11 mouse cellular contexts compared by ENCODE assay signal in genomic region chr1:121111776-121112344, GRCm38 (mm10).
DNase-seq lines count a peak whose midpoint lies in the region; ATAC-seq and TF ChIP-seq lines count a peak whose summit lies in the region.
"Had no signal": no experiment of that assay in that cellular context is flagged by ENCODE, and none has a peak within 500 bp of the region (broad histone marks: within the 10 kb centered on the region; RNA-seq: fewer than 3 reads in every experiment).

No protein-coding gene starts in this region.

- H3K9me3 ChIP-seq in limb, embryonic 12.5 days = no peaks in the 10 kb centered on the region
- H3K9me3 ChIP-seq in limb, embryonic 10.5 days (replicated peaks) = no peaks in the 10 kb centered on the region
- no peaks in the 10 kb centered on the region for H3K9me3 ChIP-seq in neural tube, embryonic 11.5 days (ENCODE audit: control insufficient read depth, low read length)
- H3K9me3 ChIP-seq: heart, embryonic 15.5 days had no signal

- TF ChIP-seq CTCF in brain, embryonic 14.5 days (IDR thresholded peaks at IDR 0.05; ENCODE audit: borderline replicate concordance, extremely low read depth, insufficient read depth, insufficient read length) = no peak
- TF ChIP-seq CTCF in gastrocnemius, adult 2 months (IDR thresholded peaks at IDR 0.05) = no peak

- no peaks in the 10 kb centered on the region for H3K36me3 ChIP-seq in limb, embryonic 12.5 days
- no peaks in the 10 kb centered on the region for H3K36me3 ChIP-seq in limb, embryonic 10.5 days
- H3K36me3 ChIP-seq in neural tube, embryonic 11.5 days (ENCODE audit: control insufficient read depth, insufficient read depth, low read length) = no peaks in the 10 kb centered on the region
- H3K36me3 ChIP-seq: heart, embryonic 15.5 days had no signal

- H3K27ac ChIP-seq in limb, embryonic 12.5 days = 0 out of 2 replicates have a peak overlapping the region, but pooled peaks have one; percentile 17
- H3K27ac ChIP-seq in limb, embryonic 10.5 days = no peak overlapping the region
- no peak overlapping the region for H3K27ac ChIP-seq in gastrocnemius, adult 2 months
- no peak overlapping the region for H3K27ac ChIP-seq in neural tube, embryonic 11.5 days (ENCODE audit: low read depth, low read length)
- H3K27ac ChIP-seq: heart, embryonic 15.5 days had no signal

- H3K4me3 ChIP-seq in limb, embryonic 12.5 days (replicated peaks) = no peak overlapping the region
- no peak overlapping the region for H3K4me3 ChIP-seq in limb, embryonic 10.5 days
- no peak overlapping the region for H3K4me3 ChIP-seq in gastrocnemius, adult 2 months
- no peak overlapping the region for H3K4me3 ChIP-seq in neural tube, embryonic 11.5 days (ENCODE audit: low read depth, low read length)
- H3K4me3 ChIP-seq: heart, embryonic 15.5 days had no signal

- no peak overlapping the region for H3K9ac ChIP-seq in limb, embryonic 12.5 days (replicated peaks)
- no peak overlapping the region for H3K9ac ChIP-seq in neural tube, embryonic 11.5 days (ENCODE audit: low read length)
- H3K9ac ChIP-seq: heart, embryonic 15.5 days had no signal

- H3K4me2 ChIP-seq in limb, embryonic 12.5 days = no peak overlapping the region
- no peak overlapping the region for H3K4me2 ChIP-seq in neural tube, embryonic 11.5 days (ENCODE audit: low read depth)
- H3K4me2 ChIP-seq: heart, embryonic 15.5 days had no signal

- intact Hi-C loops in gastrocnemius, adult 2 months (cut with DNase I) = no loop called here

- no peaks in the 10 kb centered on the region for H3K4me1 ChIP-seq in limb, embryonic 12.5 days (replicated peaks)
- H3K4me1 ChIP-seq in limb, embryonic 10.5 days = no peaks in the 10 kb centered on the region
- H3K4me1 ChIP-seq in neural tube, embryonic 11.5 days (ENCODE audit: control insufficient read depth, insufficient read depth, low read length) = peaks cover 3% of the 10 kb centered on the region; the same call in 1 of the 2 replicates
- H3K4me1 ChIP-seq: heart, embryonic 15.5 days had no signal

- TF ChIP-seq POLR2A in brain, embryonic 14.5 days (IDR thresholded peaks at IDR 0.05; ENCODE audit: borderline replicate concordance, extremely low read depth, insufficient read depth, insufficient read length, poor library complexity, severe bottlenecking) = no peak

- WGBS in limb, embryonic 12.5 days = 73% methylated on average over 4 of the region's 4 CpGs
- WGBS in limb, embryonic 10.5 days = 76% methylated on average over 4 of the region's 4 CpGs
- 41% methylated on average over 4 of the region's 4 CpGs for WGBS in neural tube, embryonic 11.5 days

- no peak for ATAC-seq in limb, embryonic 12.5 days (ENCODE audit: insufficient number of reproducible peaks, insufficient read depth, low FRiP score, low TSS enrichment, low read depth)
- 0 out of 2 replicates have a peak, but pooled peaks have one; percentile 38 for ATAC-seq in neural tube, embryonic 11.5 days (ENCODE audit: insufficient read depth, low FRiP score, low TSS enrichment)
- ATAC-seq: inflammation-experienced regulatory T-cells, adult 6 months had no signal

- DNase-seq in limb, embryonic 10.5 days (ENCODE audit: low spot score) = no peak
- DNase-seq in brain, embryonic 14.5 days (ENCODE audit: low read depth) = peak; percentile 29
- DNase-seq in gastrocnemius, adult 2 months = peak; percentile 45
- peak; percentile 21 for DNase-seq in neural tube, embryonic 11.5 days (ENCODE audit: low spot score)
- DNase-seq in layer of hippocampus, adult 9-10 months (ENCODE audit: low spot score) = no peak
- no peak for DNase-seq in c-Kit-positive CD71-positive TER-119-positive erythroid progenitor cells, embryonic 14.5 days (ENCODE audit: low spot score)
- DNase-seq: cerebellum, adult 11-12 months; left cerebral cortex, postnatal 4 days had no signal

- H3K27me3 ChIP-seq in limb, embryonic 12.5 days = no peaks in the 10 kb centered on the region; the same call in 1 of the 2 replicates
- peaks cover 6% of the 10 kb centered on the region; the same call in 1 of the 2 replicates for H3K27me3 ChIP-seq in limb, embryonic 10.5 days (ENCODE audit: low read depth, poor library complexity, severe bottlenecking)
- no peaks in the 10 kb centered on the region for H3K27me3 ChIP-seq in neural tube, embryonic 11.5 days (ENCODE audit: control insufficient read depth, insufficient read depth, low read length)
- H3K27me3 ChIP-seq: heart, embryonic 15.5 days had no signal

Comparison
In these comparisons a context has a peak if more than half of its experiments do, and no peak if none do; other contexts are left out.
1. DNase-seq: peak in brain, embryonic 14.5 days (single experiment), gastrocnemius, adult 2 months (single experiment) and neural tube, embryonic 11.5 days (single experiment); none in limb, embryonic 10.5 days (single experiment), layer of hippocampus, adult 9-10 months (single experiment) and c-Kit-positive CD71-positive TER-119-positive erythroid progenitor cells, embryonic 14.5 days (single experiment).